Mouse (Mus musculus): ENCODE data around the gene Chat. TPM values are rescaled to one million over a fixed set of nuclear protein-coding genes. Genes with fewer than 3 reads are reported as not detected.

Chat gene
- polyA plus RNA-seq, 1 experiment = not detected

- Histone ChIP-seq H3K27me3 (ENCODE audit: control insufficient read depth, insufficient read depth, insufficient read length) (no peaks in the 10 kb centered on the region), H3K4me3 (no peak overlapping the region), H3K79me2 (ENCODE audit: control insufficient read depth, insufficient read depth) (no peaks in the 10 kb centered on the region), H3K4me2 (ENCODE audit: low read depth) (no peak overlapping the region), H3K36me3 (ENCODE audit: control insufficient read depth, insufficient read depth) (no peaks in the 10 kb centered on the region), H3ac (ENCODE audit: control insufficient read depth, insufficient read length) (no peak overlapping the region)
- no peak for TF ChIP-seq POLR2A (IDR thresholded peaks at IDR 0.05; ENCODE audit: insufficient read length, low read depth)
- no peak for TF ChIP-seq SRF (IDR thresholded peaks at IDR 0.05; ENCODE audit: control insufficient read depth, insufficient read length, low read depth)
- TF ChIP-seq MYOD1 (IDR thresholded peaks at IDR 0.05; ENCODE audit: control insufficient read depth in 1 of 3, insufficient read length in 2 of 3, low read depth in 2 of 3) = no peak
- TF ChIP-seq TCF3 (IDR thresholded peaks at IDR 0.05; ENCODE audit: insufficient read length, low read depth) = no peak
- TF ChIP-seq USF1 (IDR thresholded peaks at IDR 0.05; ENCODE audit: low read depth) = no peak
- no peak for TF ChIP-seq TCF12 (IDR thresholded peaks at IDR 0.05; ENCODE audit: insufficient read depth, poor library complexity, severe bottlenecking)
Observed at GRCm38 (mm10) chr14:32508105-32508835, 42.5 kb upstream of the Chat start.

GRCm38 (mm10) chr14:32507216-32507615 is 41.4 kb upstream of the Chat start:
- no peak overlapping the region for H3K4me2 ChIP-seq (ENCODE audit: low read depth)
- H3ac ChIP-seq (ENCODE audit: control insufficient read depth, insufficient read length) = no peak overlapping the region
- no peaks in the 10 kb centered on the region for H3K36me3 ChIP-seq (ENCODE audit: control insufficient read depth, insufficient read depth)
- no peaks in the 10 kb centered on the region for H3K79me2 ChIP-seq (ENCODE audit: control insufficient read depth, insufficient read depth)
- TF ChIP-seq POLR2A (IDR thresholded peaks at IDR 0.05; ENCODE audit: insufficient read length, low read depth) (no peak), TCF3 (IDR thresholded peaks at IDR 0.05; ENCODE audit: insufficient read length, low read depth) (no peak), MYOD1 (IDR thresholded peaks at IDR 0.05; ENCODE audit: control insufficient read depth in 1 of 3, insufficient read length in 2 of 3, low read depth in 2 of 3) (no peak), CEBPB (IDR thresholded peaks at IDR 0.05; ENCODE audit: insufficient read depth, poor library complexity, severe bottlenecking) (no peak), MYOG (IDR thresholded peaks at IDR 0.05; ENCODE audit: control insufficient read depth in 1 of 3, insufficient read depth in 1 of 3, insufficient read length in 2 of 3, low read depth in 2 of 3) (no peak), SRF (IDR thresholded peaks at IDR 0.05; ENCODE audit: control insufficient read depth, insufficient read length, low read depth) (no peak), E2F4 (IDR thresholded peaks at IDR 0.05; ENCODE audit: insufficient read depth) (no peak), USF1 (IDR thresholded peaks at IDR 0.05; ENCODE audit: low read depth) (no peak), MAX (IDR thresholded peaks at IDR 0.05; ENCODE audit: low read depth) (no peak), REST (IDR thresholded peaks at IDR 0.05; ENCODE audit: insufficient read depth, insufficient read length) (no peak), POLR2AphosphoS2 (IDR thresholded peaks at IDR 0.05; ENCODE audit: insufficient read length, low read depth) (no peak), TCF12 (IDR thresholded peaks at IDR 0.05; ENCODE audit: insufficient read depth, poor library complexity, severe bottlenecking) (no peak)
- H3K27me3 ChIP-seq (ENCODE audit: control insufficient read depth, insufficient read depth, insufficient read length) = no peaks in the 10 kb centered on the region
- no peak overlapping the region for H3K4me3 ChIP-seq

GRCm38 (mm10) chr14:32506329-32506728 is 40.5 kb upstream of the Chat start:
- no peaks in the 10 kb centered on the region for H3K36me3 ChIP-seq (ENCODE audit: control insufficient read depth, insufficient read depth)
- no peak overlapping the region for H3ac ChIP-seq (ENCODE audit: control insufficient read depth, insufficient read length)
- H3K4me3 ChIP-seq = no peak overlapping the region
- no peaks in the 10 kb centered on the region for H3K27me3 ChIP-seq (ENCODE audit: control insufficient read depth, insufficient read depth, insufficient read length)
- no peaks in the 10 kb centered on the region for H3K79me2 ChIP-seq (ENCODE audit: control insufficient read depth, insufficient read depth)
- H3K4me2 ChIP-seq (ENCODE audit: low read depth) = peak overlapping the region; percentile 23
- no peak for TF ChIP-seq POLR2AphosphoS2 (IDR thresholded peaks at IDR 0.05; ENCODE audit: insufficient read length, low read depth)
- peak in 1 of 3 experiments; percentile 13 for TF ChIP-seq MYOG (IDR thresholded peaks at IDR 0.05; ENCODE audit: control insufficient read depth in 1 of 3, insufficient read depth in 1 of 3, insufficient read length in 2 of 3, low read depth in 2 of 3)

- H3K4me3 ChIP-seq = no peak overlapping the region
- no peak overlapping the region for H3ac ChIP-seq (ENCODE audit: control insufficient read depth, insufficient read length)
- TF ChIP-seq MYOD1 (IDR thresholded peaks at IDR 0.05; ENCODE audit: control insufficient read depth in 1 of 3, insufficient read length in 2 of 3, low read depth in 2 of 3) (no peak), POLR2A (IDR thresholded peaks at IDR 0.05; ENCODE audit: insufficient read length, low read depth) (no peak), MAX (IDR thresholded peaks at IDR 0.05; ENCODE audit: low read depth) (no peak), MYOG (IDR thresholded peaks at IDR 0.05; ENCODE audit: control insufficient read depth in 1 of 3, insufficient read depth in 1 of 3, insufficient read length in 2 of 3, low read depth in 2 of 3) (no peak), USF1 (IDR thresholded peaks at IDR 0.05; ENCODE audit: low read depth) (no peak), POLR2AphosphoS2 (IDR thresholded peaks at IDR 0.05; ENCODE audit: insufficient read length, low read depth) (no peak), SRF (IDR thresholded peaks at IDR 0.05; ENCODE audit: control insufficient read depth, insufficient read length, low read depth) (no peak), E2F4 (IDR thresholded peaks at IDR 0.05; ENCODE audit: insufficient read depth) (no peak), TCF12 (IDR thresholded peaks at IDR 0.05; ENCODE audit: insufficient read depth, poor library complexity, severe bottlenecking) (no peak), CEBPB (IDR thresholded peaks at IDR 0.05; ENCODE audit: insufficient read depth, poor library complexity, severe bottlenecking) (no peak)
Observed at GRCm38 (mm10) chr14:32503897-32504296, 38.1 kb upstream of the Chat start.

More at GRCm38 (mm10) chr14:32503897-32504296, 38.1 kb upstream of the Chat start:
- Histone ChIP-seq H3K27me3 (ENCODE audit: control insufficient read depth, insufficient read depth, insufficient read length) (no peaks in the 10 kb centered on the region), H3K4me2 (ENCODE audit: low read depth) (no peak overlapping the region), H3K36me3 (ENCODE audit: control insufficient read depth, insufficient read depth) (no peaks in the 10 kb centered on the region), H3K79me2 (ENCODE audit: control insufficient read depth, insufficient read depth) (no peaks in the 10 kb centered on the region)

All from myocyte (in vitro differentiated cells).